Mouse (Mus musculus) B cell, adult 2 months (primary cell): ENCODE measurements at regions not wholly inside any gene's neighbourhood (a gene's known extent, or its start where the extent isn't known, plus 50 kb on each side); places are given as distances from the start of the nearest gene placed in this dataset.

Experiments used
- DNase-seq, 2 experiments: peaks; one replicate each; pipeline ENCODE4 v3.0.0; 2022

DNA sequence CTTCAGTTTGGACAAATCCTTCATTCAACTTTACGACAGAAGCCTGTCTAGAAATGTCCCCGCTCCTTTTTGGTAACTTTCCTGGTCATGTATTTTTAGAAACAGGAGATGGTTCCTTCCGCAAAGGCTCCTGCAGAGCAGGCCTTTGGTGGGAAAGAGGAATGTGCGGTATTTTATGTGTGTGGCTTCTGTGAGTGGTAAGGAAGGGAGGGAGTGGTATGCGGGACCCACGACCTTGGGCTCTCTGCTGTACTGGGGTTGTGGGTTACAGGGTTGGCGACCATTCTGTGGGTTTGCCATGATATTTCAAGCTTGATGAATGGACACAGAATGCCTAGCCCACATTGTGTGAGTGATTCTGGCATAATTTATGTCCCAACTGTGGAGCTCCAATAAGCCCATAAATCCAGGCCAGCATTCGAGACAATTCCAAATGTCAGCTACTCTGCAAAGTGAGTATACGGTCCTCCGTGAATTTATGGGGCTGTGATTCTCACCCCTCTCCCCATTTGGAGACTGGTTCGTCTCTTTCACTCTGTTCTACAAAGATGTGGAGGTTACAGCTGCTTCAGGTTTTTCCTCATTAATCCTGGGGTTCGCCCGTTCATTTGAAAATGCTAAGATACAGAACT lies 109.3 kb upstream of the Rxfp2 start:
- DNase-seq = no peak

- no peak for DNase-seq
Observed at GRCm38 (mm10) chr5:149909971-149910370, 108.5 kb upstream of the Rxfp2 start.

GRCm38 (mm10) chr5:149911968-149912367 lies 106.5 kb upstream of the Rxfp2 start:
- DNase-seq = no peak

DNA sequence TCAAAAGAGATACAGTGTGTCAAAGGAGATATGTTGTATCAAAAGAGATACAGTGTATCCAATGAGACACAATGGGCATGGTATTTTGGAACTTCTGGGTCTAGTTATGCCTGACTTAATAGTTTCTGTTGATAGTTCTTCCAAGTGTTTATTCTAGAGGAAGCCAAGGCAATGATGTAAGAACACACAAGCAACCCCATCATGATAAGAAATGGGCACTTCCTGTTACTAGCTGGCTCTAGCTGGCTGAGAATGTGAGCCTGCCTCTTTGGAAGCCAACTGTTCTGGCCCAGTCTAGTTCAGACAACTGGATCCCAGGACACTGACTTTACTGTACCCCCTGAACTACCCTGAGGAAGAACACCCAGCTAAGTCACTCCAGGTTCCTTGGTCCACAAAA lies 102.7 kb upstream of the Rxfp2 start:
- no peak for DNase-seq

- DNase-seq = no peak
Observed at GRCm38 (mm10) chr5:149917374-149917773, 101.1 kb upstream of the Rxfp2 start.

DNA sequence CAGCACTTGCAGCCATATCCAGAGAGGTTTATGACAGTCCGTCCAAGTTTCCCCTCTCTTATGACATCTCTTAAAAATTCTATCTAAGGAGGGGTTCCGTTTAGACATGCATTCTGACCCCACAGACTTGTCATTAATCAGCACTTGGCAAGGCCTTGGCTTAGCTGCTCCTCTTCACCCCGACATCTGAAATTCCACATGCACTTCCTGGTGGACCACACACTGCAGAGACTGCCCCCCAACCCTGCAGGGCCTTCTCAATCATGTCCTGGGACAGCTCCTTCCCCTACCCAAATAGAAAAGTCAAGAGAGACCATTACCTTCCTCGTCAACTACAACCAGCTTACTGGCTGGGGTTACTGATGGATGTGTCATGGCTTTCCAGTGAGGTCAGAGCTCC lies 99.4 kb upstream of the Rxfp2 start:
- DNase-seq = no peak

GRCm38 (mm10) chr5:149920326-149920725 lies 98.1 kb upstream of the Rxfp2 start:
- DNase-seq = no peak

DNA sequence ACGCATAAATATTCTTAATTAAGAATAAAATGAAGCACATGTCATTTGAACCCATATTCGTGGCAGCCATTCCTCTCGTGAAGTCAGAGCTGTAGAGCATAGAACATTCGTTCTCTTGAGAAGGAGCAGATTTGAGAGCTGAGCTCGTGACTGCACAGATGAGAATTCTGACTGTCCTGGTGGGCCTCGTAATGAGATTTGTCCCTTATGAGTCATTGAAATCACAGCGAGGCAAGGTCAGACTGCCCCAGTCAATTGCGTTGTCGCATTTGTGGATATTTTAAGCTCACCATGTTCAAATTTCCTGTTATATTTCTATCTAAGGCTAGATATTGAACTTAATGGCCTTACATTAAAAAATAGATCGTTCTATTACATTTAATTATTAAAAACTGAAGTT lies 94.0 kb upstream of the Rxfp2 start:
- no peak for DNase-seq

DNA sequence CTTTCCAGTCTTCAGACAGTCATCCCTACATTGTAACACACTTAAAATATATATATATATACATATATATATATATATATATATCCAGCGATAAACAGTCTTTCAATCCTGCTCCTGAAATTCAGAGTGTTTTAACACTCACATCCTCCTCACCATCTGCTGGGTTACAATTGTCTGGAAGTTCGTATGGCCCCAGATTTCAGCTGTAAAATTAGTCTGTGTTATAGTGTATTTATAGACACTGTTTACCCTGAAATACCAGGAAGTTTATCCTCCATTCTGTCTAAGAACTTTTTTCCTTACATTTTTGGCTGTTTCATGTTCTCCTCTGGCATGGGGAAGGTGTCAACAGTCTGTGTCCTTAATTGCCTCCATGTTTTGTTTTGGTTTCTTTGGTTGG lies 91.7 kb upstream of the Rxfp2 start:
- no peak for DNase-seq

GRCm38 (mm10) chr5:149931574-149932161 lies 86.8 kb upstream of the Rxfp2 start:
- no peak for DNase-seq

GRCm38 (mm10) chr5:149932220-149932619 lies 86.3 kb upstream of the Rxfp2 start:
- no peak for DNase-seq

DNA sequence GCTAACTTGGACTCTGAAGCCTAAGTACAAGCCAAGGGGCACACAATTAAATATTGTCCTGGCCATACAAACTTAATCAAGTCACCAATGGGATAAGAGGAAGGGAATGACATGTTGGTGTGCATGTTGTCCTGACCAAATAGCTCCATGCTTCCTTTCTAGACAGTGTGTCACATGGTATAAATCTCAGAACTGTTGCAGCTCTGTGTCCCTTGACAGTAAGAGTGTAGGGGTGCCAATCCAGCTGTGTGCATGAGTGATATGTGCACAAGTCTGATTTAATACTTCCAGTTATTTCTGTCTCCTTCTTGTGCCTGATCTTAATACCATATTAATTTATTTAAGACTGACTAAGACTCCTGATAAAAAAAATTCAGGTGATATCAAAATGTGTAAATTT lies 72.8 kb upstream of the Rxfp2 start:
- DNase-seq = no peak

GRCm38 (mm10) chr5:149947491-149947890 lies 71.0 kb upstream of the Rxfp2 start:
- no peak for DNase-seq

- no peak for DNase-seq
Observed at GRCm38 (mm10) chr5:149956931-149957330, 61.5 kb upstream of the Rxfp2 start.

- DNase-seq = no peak
Observed at GRCm38 (mm10) chr5:149961178-149961577, 57.3 kb upstream of the Rxfp2 start.

DNA sequence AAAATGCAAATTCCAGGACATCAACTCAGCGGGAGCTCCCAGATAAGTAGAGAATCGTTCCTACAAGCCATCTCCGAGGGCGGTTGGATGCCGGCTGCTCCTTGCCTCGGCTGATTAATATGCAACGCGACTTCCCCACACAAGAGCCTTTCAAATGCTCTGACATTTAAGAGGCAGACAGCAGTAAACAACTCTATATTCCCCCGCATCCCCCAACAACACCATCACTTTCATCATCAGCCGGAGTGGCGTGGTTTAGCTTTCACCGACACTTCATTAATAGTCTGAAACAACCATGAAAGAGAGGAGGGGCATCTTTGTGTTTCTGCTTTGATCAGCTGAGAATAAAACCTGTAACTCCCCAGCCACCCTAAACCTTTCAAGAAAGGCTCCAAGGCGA lies 53.7 kb upstream of the Rxfp2 start:
- no peak for DNase-seq
